Mouse (Mus musculus) ovary, postnatal 36 days (tissue): ENCODE measurements around the gene Nhlh1.
A peak's percentile ranks its signal among the peaks of the same experiment; 100 is the strongest.

Experiments
- DNase-seq: peaks from one replicate; pipeline ENCODE4 v3.0.0; 2022; ENCODE audit warnings: low spot score, mixed read lengths

Nhlh1 gene

DNA sequence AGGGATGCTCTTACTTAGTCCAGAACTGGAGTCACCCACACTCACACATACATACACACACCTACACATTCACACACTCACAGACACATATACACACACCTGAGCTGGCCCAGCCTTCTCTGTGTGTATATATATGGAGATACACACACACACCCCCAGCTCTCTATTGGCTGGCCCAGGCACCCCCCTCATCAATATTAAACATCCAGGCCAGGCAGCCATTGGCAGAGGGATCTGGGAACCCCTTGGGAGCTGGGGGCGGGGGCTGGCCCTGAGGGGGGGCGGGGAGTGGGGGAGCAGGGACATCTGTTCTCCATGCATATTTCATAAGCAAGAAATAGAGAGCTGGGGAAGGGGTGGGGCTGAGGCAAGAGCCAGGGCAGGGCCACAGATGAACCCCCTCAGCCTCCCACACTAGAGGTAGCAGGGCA is at the start of gene Nhlh1:
Nhlh1 (minus strand) TSS at position 83 of the 431 bp plus-strand sequence.
- no peak for DNase-seq

GRCm38 (mm10) chr1:172105101-172105500 is 47.7 kb upstream of the Nhlh1 start:
- DNase-seq = no peak

GRCm38 (mm10) chr1:172103619-172104018 is 46.2 kb upstream of the Nhlh1 start:
- no peak for DNase-seq

GRCm38 (mm10) chr1:172099325-172100033 is 42.1 kb upstream of the Nhlh1 start:
- DNase-seq = no peak

- DNase-seq = no peak
Observed at GRCm38 (mm10) chr1:172095202-172095601, 37.8 kb upstream of the Nhlh1 start.

DNA sequence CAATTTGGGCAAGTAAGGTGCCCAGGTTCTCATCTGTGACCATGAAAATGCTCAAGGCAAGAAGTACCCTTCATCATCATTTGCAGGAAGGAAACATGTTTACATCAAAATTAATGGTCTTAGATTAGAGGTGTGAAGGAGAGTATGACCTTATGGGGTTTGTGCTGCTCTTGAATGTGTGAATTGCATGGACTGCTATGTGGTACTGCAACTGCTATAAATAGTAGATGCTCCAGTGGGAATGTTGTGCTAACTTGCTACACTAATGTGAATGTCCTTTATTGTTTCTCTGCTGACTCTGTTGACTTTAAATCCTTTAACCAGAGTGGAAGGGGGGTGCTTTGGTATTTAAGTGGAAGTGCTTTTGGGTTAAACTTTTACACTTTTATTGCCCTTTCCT is 36.9 kb upstream of the Nhlh1 start:
- no peak for DNase-seq

- DNase-seq = no peak
Observed at GRCm38 (mm10) chr1:172093522-172093921, 36.1 kb upstream of the Nhlh1 start.

- DNase-seq = no peak
Observed at GRCm38 (mm10) chr1:172082899-172083445, 25.6 kb upstream of the Nhlh1 start.

GRCm38 (mm10) chr1:172082101-172082898 is 24.9 kb upstream of the Nhlh1 start, which contains the start of the genes Copa and Ncstn:
Gene Copa, plus strand, starts transcription at chr1:172082529.
Gene Ncstn, minus strand, starts transcription at chr1:172082795.
- DNase-seq = peak; percentile 91

DNA sequence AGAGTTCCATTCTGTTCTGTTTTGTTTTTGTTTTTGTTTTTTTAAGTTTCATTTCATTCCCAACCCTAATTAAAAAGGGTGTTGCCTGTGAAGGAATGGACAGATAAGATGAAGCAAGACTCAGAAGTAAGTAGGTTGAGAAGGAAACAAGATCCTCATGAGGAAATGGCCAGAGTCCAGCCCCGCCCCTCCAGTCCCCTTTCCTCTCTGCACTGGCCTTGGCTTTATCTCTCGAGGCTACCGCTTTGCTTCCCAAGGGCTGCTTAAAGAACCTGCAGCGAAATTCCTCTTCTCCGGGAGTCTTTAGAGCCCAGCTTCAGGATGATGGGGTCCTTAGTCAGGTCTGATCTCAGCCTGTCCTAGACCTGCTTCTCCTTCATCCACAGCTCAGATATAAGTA is 20.6 kb upstream of the Nhlh1 start:
- peak; percentile 45 for DNase-seq

GRCm38 (mm10) chr1:172072604-172073003 is 15.2 kb upstream of the Nhlh1 start:
- DNase-seq = no peak

DNA sequence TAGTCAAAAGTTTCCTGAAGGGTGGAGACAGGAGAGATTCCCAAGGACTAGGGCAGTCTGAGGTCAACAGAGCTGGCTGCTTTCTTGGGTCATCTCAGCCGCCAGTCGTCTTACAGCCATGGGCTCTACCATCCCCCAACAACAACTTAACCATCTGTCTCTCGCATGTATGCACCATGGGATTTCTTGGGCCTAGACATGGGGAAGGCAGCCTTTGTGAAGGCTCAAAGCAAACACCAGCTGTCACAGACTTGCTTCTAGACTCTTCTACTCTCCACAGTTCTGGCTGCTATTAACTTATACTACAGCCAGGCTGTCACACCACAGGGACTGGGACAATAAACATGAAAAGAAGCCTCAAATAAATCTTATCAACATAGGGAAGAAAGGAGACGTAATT is 14.2 kb upstream of the Nhlh1 start:
- DNase-seq = no peak

DNA sequence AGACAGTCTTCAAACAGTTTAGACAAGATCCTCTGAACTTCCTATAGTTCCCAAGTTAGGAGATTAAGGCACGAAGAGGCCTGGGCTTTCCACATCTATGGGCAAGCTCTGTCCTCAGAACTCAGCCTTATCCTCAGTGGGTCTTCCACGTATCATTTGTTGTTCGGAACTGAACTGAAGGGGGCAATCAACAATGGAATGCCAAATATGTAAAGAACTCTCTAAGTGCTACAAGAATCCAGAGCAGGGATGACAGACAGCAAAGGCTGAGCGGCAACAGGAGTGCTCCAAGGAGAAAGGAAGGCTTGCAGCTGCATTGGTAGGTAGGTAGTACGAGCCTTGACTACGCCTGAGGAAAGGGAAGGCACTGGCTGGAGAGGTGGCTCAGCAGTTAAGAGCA is 12.9 kb upstream of the Nhlh1 start:
- no peak for DNase-seq

DNA sequence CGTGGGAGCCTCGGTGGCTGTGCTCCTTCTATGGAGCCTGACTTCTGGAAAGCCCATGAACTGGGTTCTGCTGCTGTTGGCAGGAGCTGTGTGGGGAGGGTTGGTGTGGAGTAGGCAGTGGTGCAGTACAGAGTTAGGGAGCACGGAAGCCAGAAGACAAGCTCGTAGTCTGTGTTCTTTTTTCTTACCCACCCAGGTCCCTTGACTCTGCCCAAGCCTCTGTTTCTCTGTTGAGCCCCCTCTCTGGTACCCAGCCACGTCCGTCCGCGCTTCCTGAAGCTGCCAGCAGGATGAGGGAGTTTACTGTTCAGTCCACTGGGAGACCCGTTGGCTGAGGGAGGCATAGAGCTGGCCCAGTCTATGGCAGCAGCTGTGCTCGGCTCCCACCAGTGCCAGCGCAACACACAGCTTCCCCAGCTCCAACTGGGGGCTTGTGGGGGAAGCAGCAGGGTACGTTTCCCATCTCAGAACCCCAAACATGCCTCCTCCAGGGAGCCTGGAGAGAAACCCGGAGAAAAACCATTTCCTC is 7.3 kb upstream of the Nhlh1 start:
- no peak for DNase-seq

- DNase-seq = no peak
Observed at GRCm38 (mm10) chr1:172063291-172064023, 6.1 kb upstream of the Nhlh1 start.

- DNase-seq = no peak
Observed at GRCm38 (mm10) chr1:172062101-172062500, 4.7 kb upstream of the Nhlh1 start.

DNA sequence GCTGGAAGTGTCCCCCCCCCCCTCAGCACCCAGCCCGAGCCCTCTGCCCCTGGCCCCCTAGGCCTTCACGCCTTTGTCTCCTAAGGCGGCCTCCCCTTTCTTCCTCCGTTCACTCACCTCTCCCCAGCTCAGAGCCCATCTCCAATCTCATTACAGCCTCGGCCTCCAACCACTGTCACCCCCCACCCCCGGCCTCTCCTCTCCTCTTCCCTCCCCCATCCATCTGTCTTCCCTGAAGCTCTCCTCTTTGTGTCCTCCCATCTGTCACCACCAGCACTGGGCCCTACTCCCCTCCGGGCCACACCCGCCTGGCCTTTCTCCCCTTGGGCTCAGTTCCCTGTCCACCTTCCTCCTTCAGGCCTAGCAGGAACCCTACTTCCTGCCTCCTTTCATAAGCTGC is 3.8 kb upstream of the Nhlh1 start:
- DNase-seq = no peak

- no peak for DNase-seq
Observed at GRCm38 (mm10) chr1:172060659-172061058, 3.3 kb upstream of the Nhlh1 start.

DNA sequence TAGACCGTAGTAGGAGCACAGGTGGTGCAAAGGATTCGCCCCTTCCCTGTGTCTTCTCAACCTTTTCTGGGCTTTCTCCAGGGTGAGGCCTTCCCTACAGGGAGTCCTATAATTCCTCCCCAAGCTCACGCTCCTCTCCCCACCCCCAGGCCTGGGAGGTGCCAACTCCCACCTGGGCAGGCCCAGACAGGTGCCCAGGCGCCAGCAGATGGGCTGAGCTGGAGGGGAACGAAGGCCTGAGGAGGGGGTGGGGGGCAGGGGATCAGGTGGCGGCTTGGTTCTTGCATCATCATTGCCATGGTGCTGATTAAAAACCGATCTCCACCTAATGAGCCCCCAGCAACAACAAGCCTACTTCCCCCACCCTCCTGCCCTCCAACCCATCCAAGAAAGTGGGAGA is 1.5 kb upstream of the Nhlh1 start:
- DNase-seq = no peak

- no peak for DNase-seq
Observed at GRCm38 (mm10) chr1:172058321-172058720, 948 bp upstream of the Nhlh1 start.

GRCm38 (mm10) chr1:172056251-172056650 is 1.1 kb downstream of the Nhlh1 start:
- no peak for DNase-seq
